Mouse (Mus musculus) intestine, postnatal 0 days (tissue): ENCODE measurements around the gene Rab17. TPM values are rescaled to one million over a fixed set of nuclear protein-coding genes. Genes with fewer than 3 reads are reported as not detected.

Experiments
- ATAC-seq: fragments of 200-750 bp; cut with Nextera tagmentation; 2 replicates; pipeline ENCODE4 v1.8.0; 2017; ENCODE audit warnings: mild to moderate bottlenecking, moderate TSS enrichment, moderate library complexity
- H3K27ac ChIP-seq: fragments of 300-500 bp; sonication (generic); 2 replicates; pipeline ENCODE4 v1.5.1; 2014; ENCODE audit warnings: mild to moderate bottlenecking, low read depth, low read length, moderate library complexity
- H3K27me3 ChIP-seq: fragments of 300-500 bp; sonication (generic); replicated peaks from 2 replicates; pipeline ENCODE4 v1.6.1; 2014; ENCODE audit warnings: low read length, mixed read lengths; ENCODE audit not compliant: control insufficient read depth, insufficient read depth
- H3K36me3 ChIP-seq: fragments of 300-500 bp; sonication (generic); 2 replicates; pipeline ENCODE4 v1.6.1; 2014; ENCODE audit warnings: mild to moderate bottlenecking, moderate library complexity; ENCODE audit not compliant: control insufficient read depth, insufficient read depth
- H3K4me1 ChIP-seq: fragments of 300-500 bp; sonication (generic); replicated peaks from 2 replicates; pipeline ENCODE4 v1.6.1; 2014; ENCODE audit warnings: antibody characterized with exemption, low read length, mixed read lengths; ENCODE audit not compliant: control insufficient read depth, insufficient read depth
- H3K4me2 ChIP-seq: fragments of 300-500 bp; sonication (generic); replicated peaks from 2 replicates; pipeline ENCODE4 v1.6.1; 2014; ENCODE audit warnings: low read depth, mild to moderate bottlenecking, moderate library complexity
- H3K4me3 ChIP-seq: fragments of 300-500 bp; sonication (generic); 2 replicates; pipeline ENCODE4 v1.5.1; 2014; ENCODE audit warnings: low read depth, low read length
- H3K9ac ChIP-seq: fragments of 300-500 bp; sonication (generic); 2 replicates; pipeline ENCODE4 v1.6.1; 2014; ENCODE audit warnings: mild to moderate bottlenecking, low read depth, low read length
- H3K9me3 ChIP-seq: fragments of 300-500 bp; sonication (generic); 2 replicates; pipeline ENCODE4 v1.6.1; 2016; ENCODE audit warnings: mixed run types; ENCODE audit not compliant: control insufficient read depth
- CTCF ChIP-seq: sonication (generic); IDR thresholded peaks from 2 replicates; pipeline ENCODE4 v1.5.1; 2016; ENCODE audit warnings: low read depth, mild to moderate bottlenecking, control low read depth, antibody characterized with exemption, moderate library complexity
- WGBS: fragments of 180-500 bp; shearing (Covaris S2); extraction: QIAGEN DNeasy Blood & Tissue Kit; methylation state at CpG from one replicate; pipeline ENCODE4 v1.1.7; 2014; 5-methylcytosine and 5-hydroxymethylcytosine counted together
- polyA plus RNA-seq: library from polyadenylated mRNA; unstranded; fragments of >200 nt; fragmentation: Nextera tagmentation; extraction: Ambion mirVana; gene quantifications from 2 replicates; pipeline ENCODE4 v1.2.1, GENCODE M21; 2015

The Rab17 gene
- polyA plus RNA-seq, 1 experiment from 2014 or later: 75.4 TPM

DNA sequence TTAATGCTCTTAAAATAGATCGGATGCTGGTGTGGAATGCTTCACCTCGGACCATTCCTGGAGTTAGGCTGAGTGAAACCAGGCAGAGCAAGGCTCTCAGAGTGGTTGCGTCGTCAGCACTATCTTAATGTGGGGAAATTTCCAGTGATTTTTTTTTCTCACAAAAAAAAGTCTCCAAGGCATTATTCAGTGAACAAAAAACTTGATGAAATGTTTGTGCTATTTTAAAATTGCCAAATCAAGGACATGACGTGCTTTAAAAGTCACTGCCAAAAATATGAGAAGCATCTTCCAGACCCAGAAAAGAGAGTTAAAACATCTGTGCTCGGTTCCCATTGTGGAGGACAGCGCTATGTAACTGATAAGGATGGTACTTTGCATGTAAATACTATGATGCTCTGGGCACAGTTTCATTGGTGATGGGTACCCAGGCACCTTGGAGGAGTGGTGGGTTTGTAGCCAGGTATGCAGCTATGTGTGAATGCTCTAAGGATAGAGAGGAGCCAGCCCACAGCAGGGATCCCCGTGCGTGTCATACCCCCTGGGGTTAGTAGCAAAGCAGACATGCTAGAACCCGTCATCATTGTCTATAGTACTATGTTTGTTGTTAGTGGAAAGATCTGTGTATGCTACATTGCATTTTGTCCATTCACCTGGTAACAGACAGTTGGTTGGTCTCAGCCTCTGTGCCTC is 11.3 kb upstream of the Rab17 start:
- no peak overlapping the region for H3K9ac ChIP-seq
- no peak overlapping the region for H3K27ac ChIP-seq
- H3K4me3 ChIP-seq: no peak overlapping the region
- H3K36me3 ChIP-seq: no peaks in the 10 kb centered on the region
- TF ChIP-seq CTCF: no peak
- H3K9me3 ChIP-seq: no peaks in the 10 kb centered on the region
- no peak overlapping the region for H3K4me2 ChIP-seq
- H3K4me1 ChIP-seq: no peaks in the 10 kb centered on the region
- WGBS: 62% methylated on average over 10 of the region's 10 CpGs
- ATAC-seq: no peak
- no peaks in the 10 kb centered on the region for H3K27me3 ChIP-seq

DNA sequence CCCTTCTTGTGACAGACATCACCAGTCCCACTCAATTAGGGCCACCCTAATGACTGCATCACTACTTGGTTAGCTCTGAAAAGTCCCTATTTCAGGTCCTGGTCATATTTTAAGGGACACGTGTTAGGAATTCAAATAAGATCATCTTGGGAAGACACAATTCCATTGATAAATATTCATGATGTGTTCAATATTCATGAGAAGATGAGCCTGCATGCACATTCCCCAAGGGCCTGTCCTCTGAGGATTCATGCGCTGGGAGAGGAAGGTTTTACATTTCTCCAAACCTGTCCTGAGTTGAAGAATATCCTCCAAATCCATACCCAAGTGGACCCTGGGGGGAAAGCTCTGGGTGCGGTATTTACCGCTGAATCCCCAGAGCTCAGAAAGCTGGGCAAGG is 6.5 kb upstream of the Rab17 start:
- Histone ChIP-seq H3K36me3 (no peaks in the 10 kb centered on the region), H3K27ac (no peak overlapping the region), H3K4me3 (no peak overlapping the region), H3K9me3 (no peaks in the 10 kb centered on the region), H3K27me3 (no peaks in the 10 kb centered on the region), H3K4me2 (no peak overlapping the region), H3K4me1 (no peaks in the 10 kb centered on the region), H3K9ac (no peak overlapping the region)
- WGBS: 91% methylated on average over 4 of the region's 4 CpGs
- TF ChIP-seq CTCF: no peak
- no peak for ATAC-seq

DNA sequence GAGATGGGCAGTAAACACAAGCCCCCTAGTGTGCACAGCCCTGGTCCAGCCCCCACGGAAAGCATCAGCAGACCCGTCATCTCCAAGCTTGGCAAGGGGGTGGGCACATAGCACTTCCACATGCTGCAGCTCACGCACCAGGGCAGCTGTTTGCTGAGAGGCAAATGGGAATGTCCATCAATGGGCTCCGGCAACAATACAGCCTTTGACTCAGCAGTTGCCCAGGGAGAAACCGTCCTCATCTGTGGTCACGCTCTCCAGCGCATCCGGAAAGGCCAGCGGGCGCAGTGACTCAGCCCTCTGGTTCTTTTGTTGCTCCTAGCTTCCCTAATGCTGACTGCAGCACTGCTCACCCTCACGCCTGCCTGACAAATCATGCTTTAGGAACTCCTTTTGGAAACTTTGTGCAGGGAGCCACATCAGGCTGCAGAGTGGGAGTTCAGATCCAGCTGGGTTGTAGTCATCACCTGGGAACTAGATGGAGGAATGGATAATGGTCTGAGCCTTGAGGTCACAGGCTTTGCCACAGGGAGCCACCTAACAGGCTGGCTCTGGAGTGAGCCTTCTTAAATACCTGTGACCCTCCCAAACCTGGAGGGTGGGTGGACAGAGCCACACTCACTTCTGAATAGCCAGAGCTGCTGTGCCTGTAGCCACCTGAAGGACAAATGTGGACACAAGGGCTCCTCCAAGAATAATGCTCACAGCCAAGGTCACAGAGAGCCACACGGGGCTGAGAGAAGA is 5.6 kb upstream of the Rab17 start:
- Histone ChIP-seq H3K9ac (no peak overlapping the region), H3K27ac (no peak overlapping the region), H3K4me2 (no peak overlapping the region), H3K4me3 (no peak overlapping the region), H3K36me3 (no peaks in the 10 kb centered on the region), H3K9me3 (no peaks in the 10 kb centered on the region), H3K4me1 (no peaks in the 10 kb centered on the region), H3K27me3 (no peaks in the 10 kb centered on the region)
- no peak for TF ChIP-seq CTCF
- ATAC-seq: no peak
- WGBS: 62% methylated on average over 12 of the region's 12 CpGs

DNA sequence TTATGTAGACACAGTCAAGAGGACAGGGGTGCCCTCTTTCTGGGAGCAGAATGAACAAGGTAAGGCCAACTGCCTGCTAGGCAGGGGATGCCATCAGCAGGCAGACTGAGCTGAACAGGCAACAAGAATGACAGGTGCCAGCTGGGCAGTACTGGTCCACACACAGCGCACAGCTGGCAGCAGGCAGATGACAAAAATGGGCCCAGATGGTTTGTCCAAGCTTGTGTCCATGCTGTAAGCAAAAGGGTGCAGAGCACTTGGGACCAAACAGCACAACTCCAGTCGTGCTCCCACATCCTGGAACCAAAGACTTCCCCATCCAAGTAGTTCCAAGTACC is 4.1 kb upstream of the Rab17 start:
- TF ChIP-seq CTCF: no peak
- Histone ChIP-seq H3K9ac (no peak overlapping the region), H3K36me3 (no peaks in the 10 kb centered on the region), H3K4me2 (no peak overlapping the region), H3K9me3 (no peaks in the 10 kb centered on the region), H3K4me3 (no peak overlapping the region), H3K27me3 (no peaks in the 10 kb centered on the region), H3K4me1 (no peaks in the 10 kb centered on the region), H3K27ac (no peak overlapping the region)
- WGBS: 86% methylated on average over 2 of the region's 2 CpGs
- no peak for ATAC-seq

DNA sequence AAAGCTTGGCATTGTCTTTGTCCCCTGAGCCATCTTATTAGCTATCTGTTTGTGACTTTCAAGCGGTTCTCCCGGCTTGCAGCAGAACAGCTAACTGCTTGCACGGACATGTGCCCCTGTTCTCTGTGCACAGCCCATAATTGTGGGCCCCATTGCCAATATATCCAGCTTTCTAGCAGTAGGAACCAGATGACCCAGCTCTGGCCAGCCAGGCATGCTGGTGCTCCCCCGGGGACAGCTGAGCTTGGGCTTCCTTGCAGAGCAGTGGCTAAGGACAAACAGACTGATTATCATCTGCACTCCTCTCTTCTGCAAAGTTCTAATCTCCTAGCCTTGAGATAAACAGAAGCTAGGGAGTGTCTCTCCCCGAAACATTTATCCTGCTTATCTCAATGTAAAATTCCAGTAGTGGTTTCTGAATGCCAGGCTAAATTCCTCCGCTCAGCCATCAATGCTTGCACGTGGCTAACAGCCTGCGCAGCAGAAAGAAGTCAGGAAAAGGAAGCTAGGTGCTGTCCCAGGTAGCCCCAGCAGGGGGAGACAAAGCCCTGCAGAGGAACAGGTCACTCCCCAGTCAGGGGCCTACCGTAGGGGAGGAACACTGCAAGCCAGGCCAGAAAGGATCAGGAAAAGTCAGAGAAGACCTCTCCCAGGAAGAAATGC is 3.6 kb upstream of the Rab17 start:
- 23% methylated on average over 9 of the region's 9 CpGs for WGBS
- peak; percentile 100 for TF ChIP-seq CTCF
- H3K36me3 ChIP-seq: no peaks in the 10 kb centered on the region
- no peaks in the 10 kb centered on the region for H3K27me3 ChIP-seq
- H3K4me2 ChIP-seq: no peak overlapping the region
- H3K27ac ChIP-seq: no peak overlapping the region
- H3K9ac ChIP-seq: no peak overlapping the region
- no peak overlapping the region for H3K4me3 ChIP-seq
- no peaks in the 10 kb centered on the region for H3K9me3 ChIP-seq
- H3K4me1 ChIP-seq: no peaks in the 10 kb centered on the region
- peak; percentile 25; the same call in 1 of the 2 replicates for ATAC-seq

DNA sequence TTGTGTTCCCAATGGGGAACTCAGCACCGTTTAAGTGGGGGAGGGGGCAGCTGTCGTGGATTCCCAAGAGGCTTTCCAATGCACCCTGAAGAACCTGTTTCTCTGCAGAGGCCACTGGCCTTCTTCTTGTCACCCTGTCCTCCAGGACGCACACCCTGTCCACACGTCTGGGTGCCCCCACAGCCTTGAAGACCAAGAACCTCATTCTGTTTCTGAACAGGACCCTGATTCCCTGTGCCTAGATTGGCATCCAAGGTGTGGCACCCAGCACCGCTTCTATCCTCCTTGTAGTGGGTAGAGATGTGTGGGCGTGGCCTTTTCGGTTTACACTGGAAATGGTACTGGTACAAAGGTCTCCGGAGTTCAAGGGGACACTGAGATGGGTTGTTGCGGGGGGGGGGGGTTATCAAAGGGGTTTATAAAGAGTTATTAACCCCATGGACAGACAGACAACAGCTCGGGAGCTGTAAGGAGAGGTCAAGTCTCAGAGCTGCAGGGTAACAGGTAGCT is 475 bp upstream of the Rab17 start:
- H3K9me3 ChIP-seq: no peaks in the 10 kb centered on the region
- peak overlapping the region; percentile 42; the same call in 1 of the 2 replicates for H3K4me3 ChIP-seq
- H3K4me1 ChIP-seq: 0 out of 2 replicates have a peak, but pooled peaks cover 5% of the 10 kb centered on the region
- 35% methylated on average over 10 of the region's 10 CpGs for WGBS
- peak overlapping the region; percentile 74; the same call in 1 of the 2 replicates for H3K27ac ChIP-seq
- peak; percentile 14 for ATAC-seq
- no peaks in the 10 kb centered on the region for H3K36me3 ChIP-seq
- TF ChIP-seq CTCF: no peak
- no peaks in the 10 kb centered on the region for H3K27me3 ChIP-seq
- peak overlapping the region; percentile 68 for H3K4me2 ChIP-seq
- H3K9ac ChIP-seq: no peak overlapping the region
